Mouse (Mus musculus) skeletal muscle tissue, adult 2 months (tissue): ENCODE measurements at regions not wholly inside any gene's neighbourhood (a gene's known extent, or its start where the extent isn't known, plus 50 kb on each side); places are given as distances from the start of the nearest gene placed in this dataset.

ENCODE experiments used
- DNase-seq: peaks from one replicate; pipeline ENCODE4 v3.0.0-alpha.2; 2012; ENCODE audit warnings: low read depth, low spot score

- no peak for DNase-seq
Observed at GRCm38 (mm10) chr2:33983112-33983748, 95.5 kb upstream of the Mvb12b start.

DNA sequence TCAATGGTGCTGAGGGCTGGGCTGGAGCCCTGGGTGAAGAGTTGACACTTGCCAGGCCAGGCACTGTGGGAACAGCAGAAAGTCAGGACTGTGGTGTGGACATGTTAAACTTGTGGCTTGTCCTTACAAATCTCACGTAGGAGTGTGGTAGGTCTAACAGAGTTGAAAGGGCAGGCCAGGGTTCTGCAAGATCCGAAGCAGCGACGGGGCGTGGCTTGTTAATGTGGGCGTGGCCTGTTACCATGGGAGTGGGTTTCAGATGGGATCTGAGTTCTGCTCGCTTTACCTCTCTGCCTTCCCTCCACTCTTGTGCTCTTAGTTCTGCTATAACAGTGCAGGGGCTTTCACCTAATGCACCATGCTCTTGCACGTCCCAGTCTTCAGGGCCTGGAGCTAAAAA is 94.2 kb upstream of the Mvb12b start:
- no peak for DNase-seq

DNA sequence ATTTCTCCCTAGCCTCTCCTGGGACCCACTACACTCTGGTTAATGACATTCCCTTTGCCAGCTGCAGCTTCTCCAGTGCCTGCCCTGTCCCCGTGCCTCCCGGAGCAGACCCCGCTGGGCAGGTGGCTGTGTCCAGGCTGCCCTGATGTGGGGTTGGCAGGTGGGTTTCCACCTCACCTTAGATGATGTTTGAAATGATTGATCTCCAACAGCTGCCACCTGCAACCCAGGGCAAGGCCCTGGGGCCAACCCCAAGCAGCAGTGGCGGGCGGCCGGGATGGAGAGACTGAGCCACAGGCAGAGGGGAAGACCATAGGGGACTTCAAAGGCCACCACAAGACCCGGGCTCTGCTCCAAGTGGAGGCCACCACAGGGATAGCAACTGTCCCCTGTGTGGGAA is 93.6 kb upstream of the Mvb12b start:
- DNase-seq, result no peak

DNA sequence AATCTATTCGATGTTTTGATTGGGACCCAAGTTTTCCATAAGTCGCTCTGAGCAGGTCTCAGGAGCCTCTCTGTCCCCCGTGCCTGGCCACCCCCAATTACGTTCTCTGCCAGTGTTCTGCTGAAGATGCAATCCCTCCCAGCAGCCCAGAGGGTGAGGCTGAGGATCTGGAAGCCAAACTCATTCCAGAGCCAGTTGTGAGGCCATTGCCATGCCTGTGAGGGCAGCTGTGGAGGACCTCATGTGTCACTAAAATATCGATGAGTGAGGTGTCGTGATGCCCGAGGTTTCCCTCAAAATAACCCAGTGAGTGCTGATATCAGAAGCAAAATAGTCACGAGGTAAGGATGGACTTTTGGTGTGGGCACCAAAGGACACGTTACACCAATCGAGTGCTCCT is 93.1 kb upstream of the Mvb12b start:
- DNase-seq, result no peak

DNA sequence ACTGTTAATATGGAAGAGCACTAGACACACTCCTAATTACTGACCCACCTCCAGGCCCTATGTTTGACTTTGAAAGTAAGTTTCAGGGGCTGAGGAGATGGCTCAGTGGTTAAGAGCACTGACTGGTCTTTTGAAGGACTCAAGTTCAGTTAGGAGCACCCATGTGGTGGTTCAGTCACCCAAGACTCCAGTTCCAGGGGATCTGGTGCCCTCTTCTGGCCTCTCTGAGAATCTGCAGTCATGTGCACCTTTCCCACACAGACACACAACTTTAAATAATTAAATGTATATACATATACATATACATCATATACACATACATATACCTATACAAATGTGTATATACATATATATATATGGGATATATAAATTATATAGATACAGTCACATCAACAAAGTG is 91.5 kb upstream of the Mvb12b start:
- DNase-seq, result no peak

- no peak for DNase-seq
Observed at GRCm38 (mm10) chr2:33978550-33978949, 90.8 kb upstream of the Mvb12b start.

GRCm38 (mm10) chr2:33977576-33978352 is 90.0 kb upstream of the Mvb12b start:
- DNase-seq, result no peak

DNA sequence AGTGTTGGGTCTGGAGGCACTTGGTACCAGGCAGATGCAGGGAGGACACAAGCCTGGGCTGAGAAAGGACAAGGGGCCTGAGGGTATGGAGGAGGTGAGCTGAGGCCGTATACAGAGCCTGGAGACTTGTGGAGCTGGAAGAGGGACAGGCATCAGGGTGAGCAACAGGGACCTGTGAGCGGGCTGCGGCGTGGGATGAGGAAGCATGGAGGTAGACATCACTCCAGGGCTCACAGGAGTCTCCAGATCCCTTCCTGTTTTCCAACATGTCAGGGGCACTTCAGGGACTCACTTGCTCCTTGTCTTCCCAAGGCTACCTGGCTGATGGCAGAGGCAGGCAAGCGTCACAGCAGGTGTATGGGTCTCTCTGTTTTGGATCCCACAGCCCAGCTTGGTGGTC is 89.4 kb upstream of the Mvb12b start:
- DNase-seq, result no peak

DNA sequence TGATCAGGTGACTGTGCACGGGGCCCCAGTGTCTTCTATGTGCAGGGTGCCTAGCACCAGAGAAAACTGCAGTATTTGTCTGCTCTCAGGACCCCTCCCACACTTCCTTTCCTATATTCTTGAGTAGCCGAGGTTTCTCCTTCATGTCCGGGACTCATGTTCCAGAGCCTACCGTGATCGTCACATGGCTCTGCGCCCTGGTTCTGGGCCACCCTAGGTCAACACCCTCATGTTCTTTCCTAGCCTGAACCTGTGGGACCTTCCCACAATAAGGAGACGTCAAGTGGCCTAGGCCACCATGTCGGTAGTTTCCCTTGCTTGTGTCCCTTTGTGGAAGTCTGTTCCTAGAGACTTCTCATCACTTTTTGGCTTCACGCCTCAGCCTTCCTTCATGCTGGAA is 88.4 kb upstream of the Mvb12b start:
- DNase-seq, result no peak

- DNase-seq, result no peak
Observed at GRCm38 (mm10) chr2:33975423-33976127, 87.8 kb upstream of the Mvb12b start.

- DNase-seq, result no peak
Observed at GRCm38 (mm10) chr2:33974737-33975422, 87.1 kb upstream of the Mvb12b start.

DNA sequence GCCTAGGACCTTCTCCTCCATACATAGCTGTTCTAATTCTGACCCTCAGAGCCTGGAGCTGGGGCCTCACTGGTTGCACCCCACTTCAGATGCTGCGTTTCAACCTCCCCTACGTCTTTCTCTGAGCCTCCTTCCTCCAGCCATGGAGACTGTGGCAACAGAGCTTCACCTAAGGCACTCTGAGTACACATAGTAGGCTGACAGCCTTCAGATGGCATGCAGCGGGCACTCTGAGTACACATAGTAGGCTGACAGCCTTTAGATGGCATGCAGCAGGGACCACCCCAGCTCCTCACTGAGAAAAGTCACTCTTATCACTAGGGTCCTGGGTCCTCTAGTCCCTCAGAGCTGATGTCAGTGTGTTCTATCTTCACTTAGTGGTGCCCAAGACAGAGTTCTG is 86.3 kb upstream of the Mvb12b start:
- no peak for DNase-seq

- DNase-seq, result peak; percentile 44
Observed at GRCm38 (mm10) chr2:33973213-33973834, 85.6 kb upstream of the Mvb12b start.

DNA sequence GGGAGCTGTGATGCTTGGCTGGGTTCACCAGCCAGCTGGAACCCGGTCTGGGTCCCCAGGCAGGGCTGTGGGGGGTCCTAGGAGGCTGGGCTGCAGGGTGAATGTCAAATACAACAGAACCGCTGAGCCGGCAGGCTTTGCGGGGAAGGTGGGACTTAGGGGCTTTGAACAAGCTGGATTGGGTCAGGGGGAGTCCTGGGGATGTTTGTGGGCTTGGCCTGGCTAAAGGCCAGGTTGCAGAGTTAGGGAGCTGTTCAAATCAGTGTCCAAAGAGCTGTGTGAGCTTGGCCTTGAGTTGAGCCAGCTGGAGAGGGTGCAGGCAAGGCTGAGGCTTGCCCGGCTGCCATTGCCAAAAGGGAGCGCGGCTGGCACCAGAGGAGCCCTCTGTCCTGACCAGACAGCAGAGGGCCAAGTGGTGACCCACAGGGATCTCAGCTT is 79.3 kb upstream of the Mvb12b start:
- no peak for DNase-seq

DNA sequence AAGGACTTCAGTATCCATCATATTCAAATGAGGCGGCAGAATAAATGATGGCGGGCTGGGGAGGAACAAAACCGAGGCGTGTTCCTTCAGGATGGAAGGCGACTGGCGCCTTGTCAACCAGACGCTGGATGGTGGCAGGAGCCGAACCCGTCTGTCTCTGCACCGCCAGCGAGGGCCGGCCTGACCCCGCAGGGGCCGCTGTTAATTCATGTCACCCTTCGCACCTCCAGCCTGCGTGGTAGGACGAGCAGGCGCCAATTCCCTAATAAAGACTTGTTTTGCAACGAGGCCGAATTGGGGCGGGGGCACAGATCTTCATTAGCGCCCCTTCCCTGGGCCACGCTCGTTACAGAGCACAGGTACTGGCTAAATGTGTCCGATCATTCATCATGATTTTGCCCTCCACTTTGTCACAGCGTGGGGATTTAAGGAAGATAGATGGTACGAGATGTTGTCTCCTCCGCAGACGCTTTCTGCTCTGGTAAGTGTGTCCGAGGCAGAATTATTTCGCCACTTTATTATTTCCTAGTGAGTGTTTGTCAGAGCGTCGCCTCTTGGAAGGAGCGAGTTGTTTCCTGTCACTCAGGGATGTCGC is 78.7 kb upstream of the Mvb12b start:
- DNase-seq, result no peak

- no peak for DNase-seq
Observed at GRCm38 (mm10) chr2:33964096-33964495, 76.3 kb upstream of the Mvb12b start.

- DNase-seq, result no peak
Observed at GRCm38 (mm10) chr2:33962355-33963037, 74.8 kb upstream of the Mvb12b start.

DNA sequence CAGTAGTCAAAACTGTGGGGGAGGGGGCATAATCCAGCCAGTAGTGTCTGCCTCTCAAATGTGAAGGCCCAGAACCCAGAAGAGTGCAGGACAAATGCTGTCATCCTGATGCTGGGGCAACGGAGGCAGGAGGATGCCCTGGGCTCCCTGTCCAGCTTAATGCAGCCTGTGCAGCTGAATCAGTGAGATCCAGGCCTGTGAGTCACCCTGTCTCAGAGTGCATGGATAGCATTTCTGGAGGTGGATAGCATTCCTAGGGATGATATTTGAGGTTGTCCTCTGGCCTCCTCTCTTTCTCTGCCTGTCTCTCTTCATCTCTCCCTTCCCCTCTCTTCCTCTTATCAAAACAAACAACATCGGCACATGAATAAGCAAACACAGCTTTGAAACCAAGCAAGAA is 73.8 kb upstream of the Mvb12b start:
- no peak for DNase-seq

GRCm38 (mm10) chr2:33957754-33958153 is 70.0 kb upstream of the Mvb12b start:
- DNase-seq, result no peak

DNA sequence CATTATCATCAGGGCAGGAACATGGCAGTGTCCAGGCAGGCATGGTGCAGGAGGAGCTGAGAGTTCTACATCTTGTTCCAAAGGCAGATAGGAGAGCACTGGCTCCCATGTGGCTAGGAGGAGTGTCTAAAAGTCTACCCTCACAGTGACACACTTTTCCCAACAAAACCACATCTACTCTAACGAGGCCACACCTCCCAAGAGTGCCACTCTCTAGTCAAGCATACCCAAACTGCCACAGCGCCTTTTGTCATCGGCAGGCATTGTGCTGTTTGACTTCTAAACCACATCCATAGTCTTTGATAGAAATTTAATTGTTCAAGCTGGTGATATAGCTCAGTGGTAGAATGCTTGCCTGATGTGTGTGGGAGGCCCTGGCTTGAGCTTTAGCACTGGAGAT is 56.6 kb upstream of the Mvb12b start:
- no peak for DNase-seq

GRCm38 (mm10) chr2:33942085-33942484 is 54.3 kb upstream of the Mvb12b start:
- DNase-seq, result no peak
